1 mouse cellular context compared by ENCODE assay signal in the genomic region with DNA sequence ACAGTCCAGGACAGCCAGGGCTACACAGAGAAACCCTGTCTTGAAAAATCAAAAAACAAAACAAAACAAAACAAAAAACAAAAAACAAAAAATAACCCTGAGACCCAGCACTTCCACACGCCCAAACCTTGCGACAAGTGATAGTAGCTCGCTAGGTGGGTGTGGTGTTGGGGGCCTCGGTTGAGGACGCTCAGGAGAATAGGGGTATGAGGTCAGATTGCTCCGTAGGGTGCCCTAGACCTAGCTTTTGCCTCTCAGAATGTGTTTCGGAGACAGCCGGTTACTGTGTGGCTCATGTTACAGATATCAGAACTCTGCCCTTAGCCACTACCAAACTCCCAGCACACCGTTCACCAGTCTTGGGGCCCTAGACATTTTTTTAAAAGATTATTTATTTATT.
A peak's percentile ranks its signal among the peaks of the same experiment; 100 is the strongest.
TF ChIP-seq lines count a peak whose summit lies in the region.

No protein-coding gene starts in this region.

TF ChIP-seq in MEL, 35 proteins besides CTCF, POLR2A, EP300 and RAD21:
- TF ChIP-seq USF2 (IDR thresholded peaks at IDR 0.05; ENCODE audit: borderline replicate concordance in 1 of 2, insufficient read depth in 1 of 2, low read depth in 1 of 2, low read length in 2 of 2) = no peak
- TF ChIP-seq ZMIZ1 (IDR thresholded peaks at IDR 0.05; ENCODE audit: low read depth, low read length) = no peak
- no peak for TF ChIP-seq TBP (IDR thresholded peaks at IDR 0.05; ENCODE audit: low read depth, low read length)
- TF ChIP-seq ETS1 (IDR thresholded peaks at IDR 0.05; ENCODE audit: low read depth, low read length) = no peak
- 0 out of 2 replicates have a peak, but pooled peaks have one; percentile 1 for TF ChIP-seq NELFE (IDR thresholded peaks at IDR 0.05; ENCODE audit: low read depth, low read length)
